Mouse (Mus musculus): ENCODE results near the gene Ralgps1. TPM values are rescaled to one million over a fixed set of nuclear protein-coding genes. Genes with fewer than 3 reads are reported as not detected.
A peak's percentile ranks its signal among the peaks of the same experiment; 100 is the strongest.

Ralgps1 gene
- total RNA-seq, 2 experiments from 2014 or later = 69.3 to 78.0 TPM

- DNase-seq (ENCODE audit: low spot score in 2 of 2) = peak in 1 of 2 experiments; percentile 43
Observed at GRCm38 (mm10) chr2:33282877-33283276, 88.4 kb downstream of the Ralgps1 start.

GRCm38 (mm10) chr2:33281807-33282206 lies 89.5 kb downstream of the Ralgps1 start:
- no peak for DNase-seq (ENCODE audit: low spot score in 2 of 2)

- DNase-seq (ENCODE audit: low spot score in 2 of 2) = no peak
Observed at GRCm38 (mm10) chr2:33280525-33280924, 90.8 kb downstream of the Ralgps1 start.

GRCm38 (mm10) chr2:33279758-33280157 lies 91.5 kb downstream of the Ralgps1 start:
- no peak for DNase-seq (ENCODE audit: low spot score in 2 of 2)

GRCm38 (mm10) chr2:33274719-33275490 lies 96.4 kb downstream of the Ralgps1 start:
- DNase-seq (ENCODE audit: low spot score in 2 of 2) = no peak

GRCm38 (mm10) chr2:33272665-33273439 lies 98.4 kb downstream of the Ralgps1 start:
- DNase-seq (ENCODE audit: low spot score in 2 of 2) = no peak

- DNase-seq (ENCODE audit: low spot score in 2 of 2) = no peak
Observed at GRCm38 (mm10) chr2:33271511-33271910, 99.8 kb downstream of the Ralgps1 start.

GRCm38 (mm10) chr2:33270569-33270968 lies 100.7 kb downstream of the Ralgps1 start:
- DNase-seq (ENCODE audit: low spot score in 2 of 2) = no peak

GRCm38 (mm10) chr2:33269132-33269493 lies 102.2 kb downstream of the Ralgps1 start:
- DNase-seq (ENCODE audit: low spot score in 2 of 2) = peak; percentile 25 to 30

- no peak for DNase-seq (ENCODE audit: low spot score in 2 of 2)
Observed at GRCm38 (mm10) chr2:33268384-33269131, 102.7 kb downstream of the Ralgps1 start.

- no peak for DNase-seq (ENCODE audit: low spot score in 2 of 2)
Observed at GRCm38 (mm10) chr2:33267075-33267474, 104.2 kb downstream of the Ralgps1 start.

GRCm38 (mm10) chr2:33265793-33266192 lies 105.5 kb downstream of the Ralgps1 start:
- no peak for DNase-seq (ENCODE audit: low spot score in 2 of 2)

- DNase-seq (ENCODE audit: low spot score in 2 of 2) = no peak
Observed at GRCm38 (mm10) chr2:33261475-33261874, 109.8 kb downstream of the Ralgps1 start.

GRCm38 (mm10) chr2:33260772-33261171 lies 110.5 kb downstream of the Ralgps1 start:
- peak; percentile 45 to 48 for DNase-seq (ENCODE audit: low spot score in 2 of 2)

- no peak for DNase-seq (ENCODE audit: low spot score in 2 of 2)
Observed at GRCm38 (mm10) chr2:33256769-33257537, 114.3 kb downstream of the Ralgps1 start.

- no peak for DNase-seq (ENCODE audit: low spot score in 2 of 2)
Observed at GRCm38 (mm10) chr2:33254318-33254985, 116.8 kb downstream of the Ralgps1 start.

- DNase-seq (ENCODE audit: low spot score in 2 of 2) = no peak
Observed at GRCm38 (mm10) chr2:33253572-33254190, 117.6 kb downstream of the Ralgps1 start.

GRCm38 (mm10) chr2:33252751-33253150 lies 118.5 kb downstream of the Ralgps1 start:
- DNase-seq (ENCODE audit: low spot score in 2 of 2) = no peak

GRCm38 (mm10) chr2:33249922-33250633 lies 121.2 kb downstream of the Ralgps1 start:
- DNase-seq (ENCODE audit: low spot score in 2 of 2) = no peak
